Mouse (Mus musculus) small intestine, adult 2 months (tissue): ENCODE results near the gene Cyp17a1.

Experiments used
- CTCF ChIP-seq: fragments of 200-500 bp; IDR thresholded peaks from 2 replicates; pipeline ENCODE4 v1.5.1; 2012; ENCODE audit warnings: low read depth, mild to moderate bottlenecking, control low read depth, inconsistent platforms, low read length, moderate library complexity, mixed read lengths; ENCODE audit not compliant: insufficient replicate concordance, insufficient read length; ENCODE audit errors: extremely low read depth
- POLR2A ChIP-seq: fragments of 200-500 bp; IDR thresholded peaks from 2 replicates; pipeline ENCODE4 v1.6.1; 2012; ENCODE audit warnings: low read depth, mild to moderate bottlenecking, control low read depth, inconsistent platforms, low read length, moderate library complexity

- TF ChIP-seq POLR2A, result no peak
- TF ChIP-seq CTCF, result no peak
Measured at GRCm38 (mm10) chr19:46696943-46697342, 24.0 kb upstream of the Cyp17a1 start.
